8 mouse cellular contexts compared by ENCODE assay signal in the genomic region with DNA sequence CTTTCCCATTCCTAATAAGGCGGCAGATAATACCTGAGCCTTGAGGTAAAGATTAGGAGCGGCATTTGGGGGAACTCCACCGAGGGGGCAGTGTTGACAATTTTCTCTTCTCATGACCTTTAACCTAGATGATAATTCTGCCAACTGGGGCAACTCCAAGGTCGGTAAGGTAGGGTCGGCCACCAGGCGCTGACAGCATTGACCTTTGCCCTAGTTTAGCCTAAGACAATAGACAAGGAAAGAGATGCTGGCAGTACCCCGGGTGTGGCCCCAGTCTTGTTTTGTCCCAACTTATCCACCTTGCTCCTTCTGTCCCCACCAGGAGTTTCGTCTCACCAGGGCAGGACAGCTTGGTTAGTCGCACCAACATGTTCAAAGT. TPM values are rescaled to one million over a fixed set of nuclear protein-coding genes. Genes with fewer than 3 reads are reported as not detected.
A peak's percentile ranks its signal among the peaks of the same experiment; 100 is the strongest.
DNase-seq lines count a peak whose midpoint lies in the region; ATAC-seq lines count a peak whose summit lies in the region.

No protein-coding gene starts in this region.

- H3K36me3 ChIP-seq in hindbrain, embryonic 15.5 days = peaks cover 12% of the 10 kb centered on the region

- H3K4me3 ChIP-seq in hindbrain, embryonic 15.5 days = peak overlapping the region; percentile 74

- no peaks in the 10 kb centered on the region for H3K27me3 ChIP-seq in hindbrain, embryonic 15.5 days

- peak overlapping the region; percentile 67 for H3K9ac ChIP-seq in hindbrain, embryonic 15.5 days

- H3K9me3 ChIP-seq in hindbrain, embryonic 15.5 days = no peaks in the 10 kb centered on the region

- 0% methylated on average over 9 of the region's 9 CpGs for WGBS in hindbrain, embryonic 15.5 days

- peak; percentile 82 for DNase-seq in kidney, adult 9 months
- DNase-seq in kidney, postnatal 4 days = no peak
- no peak for DNase-seq in right cerebral cortex, postnatal 10 days (ENCODE audit: low spot score in 2 of 2)
- DNase-seq in adrenal gland, postnatal 25 days = no peak
- no peak for DNase-seq in layer of hippocampus, adult 18-20 months (ENCODE audit: low spot score in 2 of 2)

- H3K27ac ChIP-seq in hindbrain, embryonic 15.5 days (replicated peaks) = peak overlapping the region; percentile 73

- H3K4me2 ChIP-seq in hindbrain, embryonic 15.5 days = peak overlapping the region; percentile 84

- H3K4me1 ChIP-seq in hindbrain, embryonic 15.5 days (replicated peaks) = peaks cover 11% of the 10 kb centered on the region

- ATAC-seq in common myeloid progenitor, adult 5-6 weeks (replicated peaks; ENCODE audit: low read depth, poor library complexity, severe bottlenecking) = peak; percentile 4
- ATAC-seq in hindbrain, embryonic 15.5 days (ENCODE audit: low FRiP score, low read depth) = no peak
- ATAC-seq in megakaryocyte progenitor cell, adult 5-6 weeks (replicated peaks; ENCODE audit: poor library complexity) = peak; percentile 8

RNA-seq across cellular contexts. Expression of a gene that starts 0.7 kb away (rescaled TPM):
- total RNA-seq in common myeloid progenitor, adult 5-6 weeks (2017) = 14.1 and 17.7 TPM in 2 replicates
- 7.0 and 7.2 TPM in 2 replicates for polyA plus RNA-seq in hindbrain, embryonic 15.5 days (2015; fragmentation: Nextera tagmentation; extraction: Ambion mirVana)
- total RNA-seq in megakaryocyte progenitor cell, adult 5-6 weeks (2015) = 38.3 and 42.3 TPM in 2 replicates
- 14.4 and 15.7 TPM in 2 replicates for total RNA-seq in megakaryocyte progenitor cell, adult 5-6 weeks (2017)
- total RNA-seq in adrenal gland, postnatal 25 days (2021) = 3.9 TPM in 2 replicates
- total RNA-seq in layer of hippocampus, adult 18-20 months (2021) = 1 to 10 TPM; 1.0 to 1.3 TPM

RNA-seq across cellular contexts. Expression of a gene that starts 1.1 kb away (rescaled TPM):
- 71.0 and 75.7 TPM in 2 replicates for total RNA-seq in common myeloid progenitor, adult 5-6 weeks (2017)
- polyA plus RNA-seq in hindbrain, embryonic 15.5 days (2015; fragmentation: Nextera tagmentation; extraction: Ambion mirVana) = 44.5 and 44.9 TPM in 2 replicates
- 40.3 and 42.5 TPM in 2 replicates for total RNA-seq in megakaryocyte progenitor cell, adult 5-6 weeks (2015)
- 60.0 and 73.8 TPM in 2 replicates for total RNA-seq in megakaryocyte progenitor cell, adult 5-6 weeks (2017)
- 163 and 173 TPM in 2 replicates for total RNA-seq in adrenal gland, postnatal 25 days (2021)
- total RNA-seq in layer of hippocampus, adult 18-20 months (2021) = 10 to 100 TPM; 25.9 to 28.6 TPM

RNA-seq across cellular contexts. Expression of a gene that starts 37.0 kb away (rescaled TPM):
- total RNA-seq in common myeloid progenitor, adult 5-6 weeks (2017) = 299 and 348 TPM in 2 replicates
- polyA plus RNA-seq in hindbrain, embryonic 15.5 days (2015; fragmentation: Nextera tagmentation; extraction: Ambion mirVana) = 145 and 146 TPM in 2 replicates
- 216 and 234 TPM in 2 replicates for total RNA-seq in megakaryocyte progenitor cell, adult 5-6 weeks (2015)
- 271 and 360 TPM in 2 replicates for total RNA-seq in megakaryocyte progenitor cell, adult 5-6 weeks (2017)
- 55.7 and 62.3 TPM in 2 replicates for total RNA-seq in adrenal gland, postnatal 25 days (2021)
- 10 to 100 TPM; 84.8 TPM for total RNA-seq in layer of hippocampus, adult 18-20 months (2021)
